Mouse (Mus musculus) megakaryocyte, embryonic 14.5 days (primary cell): ENCODE results near the gene Zbtb41.

Experiments
- FLI1 ChIP-seq: IDR thresholded peaks from 2 replicates; pipeline ENCODE4 v1.6.1; 2012; ENCODE audit warnings: low read length, inconsistent platforms, mixed read lengths
- GATA1 ChIP-seq: IDR thresholded peaks from 3 replicates; pipeline ENCODE4 v1.6.1; 2012; ENCODE audit warnings: mixed read lengths, low read length, inconsistent platforms, borderline replicate concordance

GRCm38 (mm10) chr1:139421875-139422791, at the start of gene Zbtb41:
- TF ChIP-seq FLI1: no peak
- TF ChIP-seq GATA1: no peak
